ENCODE assay signal across 8 mouse cellular contexts in the genomic region with DNA sequence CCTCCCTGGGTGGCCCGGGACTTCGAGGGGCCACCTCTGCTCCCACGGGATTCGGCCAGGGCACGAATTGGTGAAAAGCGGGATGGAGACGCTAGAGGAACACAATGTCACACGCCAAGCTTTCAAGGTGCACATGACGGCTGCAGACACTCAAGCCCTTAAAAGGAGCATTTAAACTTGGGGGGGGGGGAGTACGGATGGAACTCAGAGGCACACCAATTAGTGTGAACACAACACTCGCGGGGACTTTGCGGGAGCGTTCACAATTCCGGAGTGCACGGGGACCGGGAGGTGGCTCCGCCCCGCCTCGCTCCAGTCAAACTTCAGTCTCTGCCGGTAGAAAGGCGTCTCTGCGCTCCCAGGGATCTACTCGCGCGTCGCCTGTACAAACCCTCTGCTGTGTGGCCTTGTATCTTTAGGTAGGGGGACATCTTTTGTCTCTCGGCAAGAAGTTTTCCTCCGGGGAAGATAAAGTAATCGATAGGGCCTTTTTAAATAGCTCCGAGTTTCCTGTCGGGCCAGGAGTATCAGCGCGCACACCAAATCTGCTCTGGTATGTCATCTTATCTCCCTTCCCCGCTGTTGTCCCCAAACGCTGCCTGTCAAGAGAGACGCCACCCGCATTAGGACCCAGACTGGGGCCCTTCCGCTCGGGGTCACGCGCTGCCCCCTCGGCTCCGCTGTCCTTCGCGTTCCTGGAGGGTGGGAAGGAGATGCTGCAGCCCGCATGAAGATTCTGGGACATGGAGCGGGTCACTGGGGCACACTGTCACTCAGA. TPM values are rescaled to one million over a fixed set of nuclear protein-coding genes. Genes with fewer than 3 reads are reported as not detected.
DNase-seq lines count a peak whose midpoint lies in the region; ATAC-seq lines count a peak whose summit lies in the region.

No protein-coding gene starts in this region.

- no peak overlapping the region for H3K27ac ChIP-seq in embryonic facial prominence, embryonic 10.5 days (replicated peaks)
- no peak overlapping the region for H3K27ac ChIP-seq in hindbrain, embryonic 12.5 days
- H3K27ac ChIP-seq in midbrain, embryonic 10.5 days (replicated peaks) = no peak overlapping the region

- under 1% methylated on average over 48 of the region's 48 CpGs for WGBS in embryonic facial prominence, embryonic 10.5 days
- WGBS in hindbrain, embryonic 12.5 days = under 1% methylated on average over 48 of the region's 48 CpGs
- under 1% methylated on average over 48 of the region's 48 CpGs for WGBS in midbrain, embryonic 10.5 days

- no peaks in the 10 kb centered on the region for H3K9me3 ChIP-seq in embryonic facial prominence, embryonic 10.5 days
- H3K9me3 ChIP-seq in hindbrain, embryonic 12.5 days (replicated peaks) = no peaks in the 10 kb centered on the region
- no peaks in the 10 kb centered on the region for H3K9me3 ChIP-seq in midbrain, embryonic 10.5 days (replicated peaks)

- H3K4me1 ChIP-seq in embryonic facial prominence, embryonic 10.5 days = peaks cover 16% of the 10 kb centered on the region
- H3K4me1 ChIP-seq in hindbrain, embryonic 12.5 days = peaks cover 11% of the 10 kb centered on the region
- peaks cover 17% of the 10 kb centered on the region for H3K4me1 ChIP-seq in midbrain, embryonic 10.5 days

- no peak overlapping the region for H3K9ac ChIP-seq in hindbrain, embryonic 12.5 days

- no peak for ATAC-seq in hindbrain, embryonic 12.5 days (ENCODE audit: low FRiP score)
- ATAC-seq in inflammation-experienced regulatory T-cells, adult 6 months = no peak

- H3K36me3 ChIP-seq in embryonic facial prominence, embryonic 10.5 days (replicated peaks) = no peaks in the 10 kb centered on the region
- no peaks in the 10 kb centered on the region for H3K36me3 ChIP-seq in hindbrain, embryonic 12.5 days
- H3K36me3 ChIP-seq in midbrain, embryonic 10.5 days = no peaks in the 10 kb centered on the region

- H3K4me2 ChIP-seq in hindbrain, embryonic 12.5 days (replicated peaks) = peak overlapping the region; percentile 25; the same call in 1 of the 2 replicates

- peaks cover 97% of the 10 kb centered on the region for H3K27me3 ChIP-seq in embryonic facial prominence, embryonic 10.5 days (replicated peaks; ENCODE audit: low read depth, poor library complexity, severe bottlenecking)
- peaks cover 88% of the 10 kb centered on the region for H3K27me3 ChIP-seq in hindbrain, embryonic 12.5 days
- peaks cover 98% of the 10 kb centered on the region for H3K27me3 ChIP-seq in midbrain, embryonic 10.5 days (ENCODE audit: low read depth, poor library complexity, severe bottlenecking)

- peak; percentile 42 for DNase-seq in adrenal gland, postnatal 10 days
- DNase-seq in adrenal gland, postnatal 25 days = no peak
- peak; percentile 55 for DNase-seq in embryonic facial prominence, embryonic 10.5 days (ENCODE audit: low spot score)
- peak; percentile 55 for DNase-seq in midbrain, embryonic 10.5 days (ENCODE audit: low spot score)
- DNase-seq in left cerebral cortex, adult 9 months (ENCODE audit: low spot score in 2 of 2) = no peak
- DNase-seq in thymus, postnatal 36 days = no peak

- H3K4me3 ChIP-seq in embryonic facial prominence, embryonic 10.5 days = peak overlapping the region; percentile 42
- H3K4me3 ChIP-seq in hindbrain, embryonic 12.5 days = 0 out of 2 replicates have a peak overlapping the region, but pooled peaks have one; percentile 6
- H3K4me3 ChIP-seq in midbrain, embryonic 10.5 days = peak overlapping the region; percentile 36

RNA-seq across cellular contexts. Expression of gene Nkx2-5, which starts 5.7 kb away (rescaled TPM):
- total RNA-seq in adrenal gland, postnatal 10 days (2021) = not detected
- total RNA-seq in adrenal gland, postnatal 25 days (2021) = not detected in 2 replicates
- polyA plus RNA-seq in embryonic facial prominence, embryonic 10.5 days (2016; fragmentation: Nextera tagmentation; extraction: Ambion mirVana) = 0.48 and 0.75 TPM in 2 replicates
- polyA plus RNA-seq in hindbrain, embryonic 12.5 days (2016; fragmentation: Nextera tagmentation; extraction: Ambion mirVana) = not detected in 2 replicates
- polyA plus RNA-seq in midbrain, embryonic 10.5 days (2016; fragmentation: Nextera tagmentation; extraction: Ambion mirVana) = not detected in 2 replicates
- not detected for polyA plus RNA-seq in inflammation-experienced regulatory T-cells, adult 6 months (2017; shearing (Covaris generic))

Comparison
In these comparisons a context has a peak if more than half of its experiments do, and no peak if none do; other contexts are left out.
1. DNase-seq: peak in adrenal gland, postnatal 10 days (single experiment), embryonic facial prominence, embryonic 10.5 days (single experiment) and midbrain, embryonic 10.5 days (single experiment); none in adrenal gland, postnatal 25 days (single experiment), left cerebral cortex, adult 9 months (0 of 2) and thymus, postnatal 36 days (0 of 2).
2. Peak in every context shown above with its lines, with median percentiles within 50 percentile points of each other: H3K4me3 ChIP-seq.